Mouse (Mus musculus) retina, postnatal 1 day (tissue): ENCODE results near the gene Stard7.
"Not testable (repeated sequence)": the region's sequence is repeated elsewhere in the genome, so short reads cannot be mapped to it uniquely, and the experiment has no call there.

Source experiments
- DNase-seq: peaks from one replicate; pipeline ENCODE4 v3.0.0-alpha.2; 2012

The Stard7 gene

DNA sequence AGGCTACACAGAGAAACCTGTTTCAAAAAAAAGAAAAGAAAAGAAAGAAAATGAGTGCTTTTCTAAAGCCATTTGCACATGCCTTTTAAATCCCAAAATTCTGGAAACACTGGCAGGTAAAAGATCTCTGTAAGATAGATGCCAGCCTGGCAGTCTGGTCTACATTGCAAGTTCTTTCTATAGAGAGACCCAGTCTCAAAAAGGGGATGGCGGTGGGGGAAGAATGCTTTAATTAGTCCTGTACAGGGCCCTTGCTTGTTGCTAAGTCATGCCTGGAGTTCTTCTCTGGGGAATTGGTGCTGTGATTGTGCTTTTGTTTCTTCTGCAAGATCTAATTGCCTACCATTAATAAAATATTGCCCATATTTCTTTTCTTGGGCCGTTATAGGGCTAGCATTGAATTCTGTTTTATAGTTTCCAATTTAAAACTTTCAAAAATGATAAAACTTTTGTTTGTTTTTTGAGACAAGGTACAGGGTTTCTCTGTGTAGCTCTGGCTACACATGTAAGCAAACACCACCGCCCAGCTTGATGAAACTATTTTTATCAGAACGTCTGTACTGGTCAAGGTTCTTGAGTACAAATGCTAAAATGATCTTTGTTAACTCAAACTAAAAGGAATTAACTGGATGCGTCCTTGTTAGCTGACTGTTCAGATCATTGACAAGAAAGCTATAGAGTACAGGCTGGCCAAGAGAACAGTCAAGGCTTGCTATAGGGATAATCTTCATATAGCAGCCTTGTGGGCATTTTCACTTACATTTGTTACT, 5.7 kb downstream of the Stard7 start:
- DNase-seq = no peak

DNA sequence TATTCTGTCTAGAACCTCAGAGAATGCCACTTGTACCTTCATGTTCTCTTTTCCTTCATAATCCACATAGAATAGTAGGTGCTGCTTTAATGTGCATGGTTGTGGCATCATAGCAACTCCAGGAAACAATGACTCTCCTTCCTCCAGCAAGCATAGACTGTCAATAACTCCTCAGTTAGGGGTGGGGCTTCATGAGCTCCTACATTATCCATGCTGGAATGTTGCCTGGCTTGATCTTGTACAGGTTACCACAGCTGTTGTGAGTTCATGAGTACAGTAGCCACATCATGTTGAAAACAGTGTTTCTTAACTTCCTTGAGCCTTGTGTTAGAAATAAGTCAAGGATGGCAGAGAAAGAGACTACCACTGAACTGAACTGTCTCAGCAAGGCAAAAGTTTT, 8.1 kb downstream of the Stard7 start:
- no peak for DNase-seq

DNA sequence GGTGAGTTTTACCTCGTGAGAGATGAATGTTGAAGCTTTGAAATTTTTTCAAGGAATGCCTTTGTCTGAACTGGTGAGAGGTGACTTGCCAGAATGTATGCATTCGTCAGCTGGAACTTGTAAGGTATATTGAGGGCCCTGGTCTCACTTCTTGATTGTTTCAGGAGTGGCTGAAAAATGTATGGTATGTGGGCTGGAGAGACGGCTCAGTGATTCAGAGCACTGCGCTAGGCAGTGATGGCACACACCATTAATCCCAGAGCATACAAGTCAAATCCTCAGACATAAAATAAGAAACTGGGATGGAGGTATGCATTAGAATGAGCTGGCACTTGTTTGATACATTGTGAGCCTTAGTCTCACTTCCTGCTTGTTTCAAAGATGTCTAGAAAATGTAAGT, 22.2 kb downstream of the Stard7 start:
- no peak for DNase-seq

GRCm38 (mm10) chr2:127297001-127297805, 27.2 kb downstream of the Stard7 start:
- no peak for DNase-seq

DNA sequence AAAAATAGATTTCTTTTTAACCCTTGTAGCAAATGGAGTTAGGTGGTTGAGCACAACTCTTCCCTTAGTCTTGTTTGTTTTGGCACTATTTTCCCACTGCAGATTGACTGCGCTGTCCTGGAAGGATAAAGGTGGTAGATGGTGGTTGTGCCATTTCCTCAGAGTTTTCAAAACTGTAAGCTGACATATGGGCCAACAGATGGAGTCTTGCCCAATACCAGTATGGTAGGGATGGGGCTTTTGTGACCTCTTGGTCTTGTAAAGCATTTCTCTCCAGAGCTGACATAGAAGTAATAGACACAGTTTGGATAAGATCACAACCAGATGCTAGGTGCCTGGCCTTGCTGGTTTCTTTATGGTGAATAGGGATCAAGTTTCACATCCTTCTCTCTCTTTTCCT, 28.0 kb downstream of the Stard7 start:
- DNase-seq = no peak

DNA sequence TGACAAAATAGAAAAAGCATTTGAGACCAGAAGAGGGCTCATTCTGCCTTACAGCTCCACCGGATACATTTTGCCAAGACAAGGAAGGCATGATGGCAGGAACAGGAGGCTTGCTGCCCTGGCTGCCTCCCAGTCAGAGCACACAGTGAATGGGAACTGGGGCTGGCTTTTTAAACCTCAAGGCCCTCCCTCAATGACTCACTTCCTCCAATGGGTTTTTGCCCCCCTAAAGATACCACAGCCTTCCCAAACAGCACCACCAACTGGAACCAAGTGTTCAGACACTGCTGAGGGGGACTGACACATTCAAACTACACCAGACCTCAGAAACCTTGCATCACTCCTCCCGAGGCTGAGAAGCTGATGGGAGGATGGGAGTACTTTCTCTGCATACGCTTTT, 30.7 kb downstream of the Stard7 start:
- DNase-seq = no peak

- no peak for DNase-seq
Observed at GRCm38 (mm10) chr2:127301883-127302282, 31.9 kb downstream of the Stard7 start.

DNA sequence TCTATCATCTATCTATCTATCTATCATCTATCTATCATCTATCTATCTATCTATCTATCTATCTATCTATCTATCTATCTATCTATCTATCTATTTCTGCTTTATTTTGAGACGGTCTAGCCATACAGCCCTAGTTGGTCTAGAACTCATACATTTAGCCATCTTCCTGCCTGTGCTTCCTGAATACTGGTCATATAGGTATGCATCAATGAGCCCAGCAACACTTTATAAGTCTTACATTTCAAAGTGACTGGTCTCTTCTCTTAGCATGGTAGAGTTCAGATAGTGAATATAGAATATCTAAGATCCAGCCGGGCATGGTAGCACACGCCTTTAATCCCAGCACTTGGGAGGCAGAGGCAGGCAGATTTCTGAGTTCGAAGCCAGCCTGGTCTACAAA, 34.2 kb downstream of the Stard7 start:
- not testable (repeated sequence) for DNase-seq

DNA sequence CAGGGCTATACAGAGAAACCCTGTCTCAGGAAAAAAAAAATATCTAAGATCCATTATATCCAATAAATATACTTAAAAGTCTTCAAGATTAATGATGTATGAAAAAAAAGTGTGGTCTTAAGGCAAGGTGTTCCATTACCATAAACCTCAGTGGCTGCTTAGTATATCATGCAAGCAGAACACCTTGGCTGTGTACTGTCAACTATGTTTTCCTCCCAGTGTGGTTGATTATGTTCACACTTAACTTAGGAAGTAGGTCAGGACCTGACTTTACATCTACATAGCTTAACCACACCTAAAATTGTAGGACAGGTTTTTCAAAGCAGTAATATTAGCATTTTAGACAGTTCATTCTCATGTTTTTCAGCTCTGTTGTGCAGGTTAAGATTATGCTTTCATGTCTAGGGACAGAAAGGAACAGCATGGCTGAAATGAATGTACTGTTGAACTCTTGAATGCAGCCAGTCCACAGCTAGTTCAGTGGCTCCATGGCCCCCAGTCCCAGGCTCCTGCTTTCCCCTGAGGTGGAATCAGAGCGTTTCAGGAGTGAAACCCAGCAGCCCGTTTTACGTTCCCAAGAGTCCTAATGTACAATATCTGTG, 34.7 kb downstream of the Stard7 start:
- no peak for DNase-seq

DNA sequence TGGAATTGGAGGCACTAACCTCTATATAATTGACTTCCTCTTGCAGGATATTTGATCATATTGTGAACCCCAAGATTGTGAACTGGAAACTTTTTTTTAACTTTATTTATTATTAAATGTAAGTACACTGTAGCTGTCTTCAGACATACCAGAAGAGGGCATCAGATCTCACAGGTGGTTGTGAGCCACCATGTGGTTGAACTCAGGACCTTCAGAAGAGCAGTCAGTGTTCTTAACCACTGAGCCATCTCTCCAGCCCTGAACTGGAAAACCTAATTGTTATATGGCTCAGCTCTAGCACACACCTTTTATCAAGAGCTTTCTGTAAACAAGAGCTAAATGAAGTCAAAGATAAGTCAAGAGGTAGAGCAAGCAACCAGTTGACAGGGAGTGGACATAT, 36.1 kb downstream of the Stard7 start:
- DNase-seq = no peak

GRCm38 (mm10) chr2:127307179-127307578, 37.2 kb downstream of the Stard7 start:
- no peak for DNase-seq

- DNase-seq = peak; percentile 36
Observed at GRCm38 (mm10) chr2:127308660-127309059, 38.6 kb downstream of the Stard7 start.

DNA sequence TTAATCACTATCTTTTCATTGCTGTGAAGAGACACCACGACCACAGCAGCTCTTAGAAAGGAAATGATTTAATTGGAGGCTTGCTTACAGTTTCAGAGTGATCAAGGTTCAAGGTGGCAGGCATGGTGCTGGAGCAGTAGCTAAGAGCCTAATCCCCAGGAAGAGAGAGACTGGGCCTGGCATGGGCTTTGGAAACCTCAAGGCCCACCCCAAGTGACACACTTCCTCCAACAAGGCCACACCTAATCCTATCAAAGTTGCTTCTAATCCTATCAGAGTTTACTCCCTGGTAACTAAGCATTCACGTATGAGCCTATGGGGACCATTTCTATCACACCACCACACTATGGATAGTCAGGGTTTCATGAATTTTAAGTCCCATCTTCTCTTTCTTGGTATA, 40.2 kb downstream of the Stard7 start:
- peak; percentile 40 for DNase-seq

GRCm38 (mm10) chr2:127310685-127311084, 40.7 kb downstream of the Stard7 start:
- no peak for DNase-seq

- no peak for DNase-seq
Observed at GRCm38 (mm10) chr2:127311193-127311592, 41.2 kb downstream of the Stard7 start.

GRCm38 (mm10) chr2:127312801-127313200, 42.8 kb downstream of the Stard7 start:
- no peak for DNase-seq

DNA sequence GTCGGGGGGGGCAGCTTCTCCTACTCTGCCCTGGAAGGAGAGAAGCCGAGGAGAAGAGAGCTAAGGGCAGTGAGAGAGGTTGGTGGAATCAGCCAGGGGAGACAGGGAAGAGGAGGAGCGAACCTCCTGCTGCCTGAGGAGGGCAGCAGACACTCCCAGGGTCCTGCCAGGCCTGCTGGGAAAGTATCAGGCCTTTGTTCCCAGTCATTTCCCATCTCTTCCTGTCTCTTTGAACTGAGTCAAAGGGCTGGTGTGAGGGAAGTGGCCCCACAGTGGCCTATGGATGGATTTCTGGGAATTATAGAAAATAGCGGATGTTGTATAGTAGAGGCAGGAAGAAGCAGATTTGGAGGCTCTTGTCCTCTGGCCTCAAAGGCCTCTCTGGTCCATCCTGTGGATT, 43.9 kb downstream of the Stard7 start:
- no peak for DNase-seq

DNA sequence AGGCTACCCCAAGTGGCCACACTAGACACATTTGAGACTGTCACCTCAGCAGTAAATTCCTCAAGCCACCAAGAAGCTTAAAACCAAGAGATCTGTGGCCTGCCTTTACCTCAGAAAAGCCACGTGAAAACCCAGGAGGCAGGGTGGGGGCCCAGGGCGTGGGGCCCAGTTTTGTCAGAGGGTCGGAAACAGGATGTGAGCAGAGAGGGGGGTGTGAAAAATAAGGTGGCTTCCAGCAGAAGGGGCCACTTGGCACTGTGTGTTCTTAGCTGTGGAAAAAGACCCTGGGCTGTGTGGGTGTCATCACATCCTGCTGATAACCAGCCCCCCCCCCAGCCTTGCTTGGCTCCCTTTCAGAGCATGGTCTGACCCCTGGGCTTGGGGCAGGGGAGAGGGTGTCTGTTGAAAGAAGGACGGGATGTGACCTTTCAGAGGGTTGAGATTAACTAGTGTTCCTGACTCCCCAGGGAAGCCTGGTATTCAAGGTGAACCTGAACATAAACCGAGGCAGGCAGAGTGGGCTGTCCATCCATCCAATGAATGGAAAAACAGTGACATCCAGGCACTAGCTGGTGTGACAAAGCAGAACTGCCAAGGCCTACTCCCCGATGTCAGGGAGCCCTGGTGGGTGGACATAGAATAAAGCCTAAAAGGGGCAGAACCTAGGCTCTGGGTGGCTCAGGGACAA, 44.6 kb downstream of the Stard7 start:
- DNase-seq = no peak

- DNase-seq = no peak
Observed at GRCm38 (mm10) chr2:127315155-127315470, 45.1 kb downstream of the Stard7 start.

- DNase-seq = no peak
Observed at GRCm38 (mm10) chr2:127316431-127316830, 46.4 kb downstream of the Stard7 start.

- DNase-seq = no peak
Observed at GRCm38 (mm10) chr2:127318136-127318535, 48.1 kb downstream of the Stard7 start.

- DNase-seq = no peak
Observed at GRCm38 (mm10) chr2:127319071-127319470, 49.1 kb downstream of the Stard7 start.

GRCm38 (mm10) chr2:127322671-127323285, 52.8 kb downstream of the Stard7 start:
- DNase-seq = no peak
